Mouse (Mus musculus): Measurements from ENCODE around the gene Scamp5. TPM values are rescaled to one million over a fixed set of nuclear protein-coding genes. Genes with fewer than 3 reads are reported as not detected.

The Scamp5 gene
- 1 to 10 TPM; 3.6 to 6.4 TPM for total RNA-seq (2021)
- long read RNA-seq, experiment 1, partial matches to known transcripts: 4 of 5 reads
- long read RNA-seq, experiment 1, other reads (novel, unspliced or antisense): 0 of 5 reads
- long read RNA-seq, experiment 2, partial matches to known transcripts: 0 of 5 reads
- long read RNA-seq, experiment 2, other reads (novel, unspliced or antisense): 4 of 5 reads

GRCm38 (mm10) chr9:57467896-57468549 lies at the start of gene Scamp5:
TSS of gene Scamp5 (minus strand) at chr9:57468060.
- intact Hi-C loops (cut with DNase I; ENCODE audit: low total_unique reads): no loop called here
- DNase-seq: peak; percentile 89

- DNase-seq: peak; percentile 33
- intact Hi-C loops (cut with DNase I; ENCODE audit: low total_unique reads): no loop called here
These were observed 49.3 kb upstream of the Scamp5 start for GRCm38 (mm10) chr9:57517113-57517512.

GRCm38 (mm10) chr9:57510577-57510976 lies 42.7 kb upstream of the Scamp5 start:
- intact Hi-C loops (cut with DNase I; ENCODE audit: low total_unique reads): no loop called here
- DNase-seq: no peak

- intact Hi-C loops (cut with DNase I; ENCODE audit: low total_unique reads): no loop called here
- no peak for DNase-seq
These were observed 37.8 kb upstream of the Scamp5 start for GRCm38 (mm10) chr9:57505700-57506099.

GRCm38 (mm10) chr9:57504891-57505290 lies 37.0 kb upstream of the Scamp5 start:
- no peak for DNase-seq
- intact Hi-C loops (cut with DNase I; ENCODE audit: low total_unique reads): no loop called here

- peak; percentile 40 for DNase-seq
- intact Hi-C loops (cut with DNase I; ENCODE audit: low total_unique reads): no loop called here
These were observed 36.5 kb upstream of the Scamp5 start for GRCm38 (mm10) chr9:57504381-57504700.

- intact Hi-C loops (cut with DNase I; ENCODE audit: low total_unique reads): no loop called here
- peak; percentile 36 for DNase-seq
These were observed 35.9 kb upstream of the Scamp5 start, which contains the start of gene Rpp25 for GRCm38 (mm10) chr9:57503622-57504380. TSS of gene Rpp25 (plus strand) at chr9:57504026.

GRCm38 (mm10) chr9:57502911-57503621 lies 35.2 kb upstream of the Scamp5 start:
- intact Hi-C loops (cut with DNase I; ENCODE audit: low total_unique reads): no loop called here
- no peak for DNase-seq

GRCm38 (mm10) chr9:57501861-57502260 lies 34.0 kb upstream of the Scamp5 start:
- intact Hi-C loops (cut with DNase I; ENCODE audit: low total_unique reads): no loop called here
- no peak for DNase-seq

- DNase-seq: no peak
- intact Hi-C loops (cut with DNase I; ENCODE audit: low total_unique reads): no loop called here
These were observed 33.6 kb upstream of the Scamp5 start for GRCm38 (mm10) chr9:57501452-57501851.

- intact Hi-C loops (cut with DNase I; ENCODE audit: low total_unique reads): no loop called here
- DNase-seq: no peak
These were observed 30.7 kb upstream of the Scamp5 start for GRCm38 (mm10) chr9:57498536-57498935.

- DNase-seq: no peak
- intact Hi-C loops (cut with DNase I; ENCODE audit: low total_unique reads): no loop called here
These were observed 29.4 kb upstream of the Scamp5 start for GRCm38 (mm10) chr9:57497236-57497635.

GRCm38 (mm10) chr9:57494970-57495369 lies 27.1 kb upstream of the Scamp5 start:
- intact Hi-C loops (cut with DNase I; ENCODE audit: low total_unique reads): no loop called here
- no peak for DNase-seq

GRCm38 (mm10) chr9:57493532-57493931 lies 25.7 kb upstream of the Scamp5 start:
- no peak for DNase-seq
- intact Hi-C loops (cut with DNase I; ENCODE audit: low total_unique reads): no loop called here

GRCm38 (mm10) chr9:57487807-57488206 lies 19.9 kb upstream of the Scamp5 start:
- no peak for DNase-seq
- intact Hi-C loops (cut with DNase I; ENCODE audit: low total_unique reads): loop anchor here (10.0 kb wide), 1 partner anchor 167 kb away; the partner anchor contains the start of gene Csk

- DNase-seq: peak; percentile 77
- intact Hi-C loops (cut with DNase I; ENCODE audit: low total_unique reads): loop anchor here (10.0 kb wide), 1 partner anchor 169 kb away; the partner anchor contains the start of gene Csk
These were observed 17.9 kb upstream of the Scamp5 start for GRCm38 (mm10) chr9:57485774-57486173.

- no peak for DNase-seq
- intact Hi-C loops (cut with DNase I; ENCODE audit: low total_unique reads): no loop called here
These were observed 1.1 kb upstream of the Scamp5 start for GRCm38 (mm10) chr9:57468914-57469313.

GRCm38 (mm10) chr9:57467271-57467771 lies 539 bp downstream of the Scamp5 start:
- DNase-seq: peak; percentile 18
- intact Hi-C loops (cut with DNase I; ENCODE audit: low total_unique reads): no loop called here

- no peak for DNase-seq
- intact Hi-C loops (cut with DNase I; ENCODE audit: low total_unique reads): no loop called here
These were observed 1.8 kb downstream of the Scamp5 start for GRCm38 (mm10) chr9:57466101-57466500.

- intact Hi-C loops (cut with DNase I; ENCODE audit: low total_unique reads): no loop called here
- DNase-seq: no peak
These were observed 5.0 kb downstream of the Scamp5 start for GRCm38 (mm10) chr9:57462866-57463265.
